Mouse (Mus musculus) erythroblast, embryonic 14.5 days (primary cell): ENCODE results near the gene Gpr19.

Experiments
- GATA1 ChIP-seq: IDR thresholded peaks from 2 replicates; pipeline ENCODE4 v1.6.1; 2012; ENCODE audit warnings: low read length, inconsistent platforms, mixed read lengths
- TAL1 ChIP-seq: IDR thresholded peaks from 3 replicates; pipeline ENCODE4 v1.6.1; 2012; ENCODE audit warnings: low read length, inconsistent platforms, mixed read lengths

DNA sequence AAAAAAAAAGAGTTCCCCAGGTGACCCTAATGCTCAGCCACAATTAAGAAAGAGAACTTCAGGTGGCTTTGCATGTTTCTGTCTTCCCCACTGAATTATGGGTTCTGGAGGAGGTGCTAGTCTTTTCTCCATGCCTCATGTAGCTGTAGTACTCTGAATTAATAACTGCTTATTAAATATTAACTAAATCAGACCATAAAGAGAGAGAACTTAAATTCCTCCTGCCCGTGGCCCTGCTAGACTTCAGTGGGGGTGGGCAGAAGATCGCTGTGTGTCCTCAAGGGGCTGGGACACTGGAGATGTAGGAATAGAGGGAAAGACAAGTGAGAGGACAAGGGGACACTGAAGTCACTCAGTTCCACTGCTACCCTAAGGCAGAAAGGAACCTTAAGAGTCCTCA lies 26.1 kb downstream of the Gpr19 start:
- TF ChIP-seq GATA1 (no peak), TAL1 (no peak)
